Mouse (Mus musculus): ENCODE data around the gene Olfr56. TPM values are rescaled to one million over a fixed set of nuclear protein-coding genes. Genes with fewer than 3 reads are reported as not detected.

Gene Olfr56
- polyA plus RNA-seq, 1 experiment from 2014 or later: not detected

- H3K9ac ChIP-seq: no peak overlapping the region
- H3K4me3 ChIP-seq: no peak overlapping the region
- H3K4me2 ChIP-seq: no peak overlapping the region
- no peaks in the 10 kb centered on the region for H3K36me3 ChIP-seq (replicated peaks)
- no peak for ATAC-seq (replicated peaks)
- WGBS: 89% methylated on average over 5 of the region's 5 CpGs
- no peaks in the 10 kb centered on the region for H3K4me1 ChIP-seq
- no peak overlapping the region for H3K27ac ChIP-seq
- no peaks in the 10 kb centered on the region for H3K27me3 ChIP-seq (replicated peaks)
- no peaks in the 10 kb centered on the region for H3K9me3 ChIP-seq
Observed at GRCm38 (mm10) chr11:49088990-49089652, 110.4 kb downstream of the Olfr56 start.

GRCm38 (mm10) chr11:49089735-49090507 lies 111.2 kb downstream of the Olfr56 start:
- H3K36me3 ChIP-seq (replicated peaks): no peaks in the 10 kb centered on the region
- H3K9me3 ChIP-seq: no peaks in the 10 kb centered on the region
- H3K27me3 ChIP-seq (replicated peaks): no peaks in the 10 kb centered on the region
- no peak overlapping the region for H3K27ac ChIP-seq
- no peak overlapping the region for H3K4me3 ChIP-seq
- no peak for ATAC-seq (replicated peaks)
- H3K9ac ChIP-seq: no peak overlapping the region
- WGBS: 77% methylated on average over 3 of the region's 3 CpGs
- no peak overlapping the region for H3K4me2 ChIP-seq
- H3K4me1 ChIP-seq: no peaks in the 10 kb centered on the region

- H3K27ac ChIP-seq: no peak overlapping the region
- H3K9me3 ChIP-seq: no peaks in the 10 kb centered on the region
- no peak for ATAC-seq (replicated peaks)
- no peak overlapping the region for H3K4me3 ChIP-seq
- no peaks in the 10 kb centered on the region for H3K4me1 ChIP-seq
- H3K4me2 ChIP-seq: no peak overlapping the region
- H3K36me3 ChIP-seq (replicated peaks): no peaks in the 10 kb centered on the region
- no peaks in the 10 kb centered on the region for H3K27me3 ChIP-seq (replicated peaks)
- H3K9ac ChIP-seq: no peak overlapping the region
- 92% methylated on average over 5 of the region's 5 CpGs for WGBS
Observed at GRCm38 (mm10) chr11:49090551-49090950, 111.9 kb downstream of the Olfr56 start.

- Histone ChIP-seq H3K4me3 (no peak overlapping the region), H3K4me2 (no peak overlapping the region), H3K36me3 (replicated peaks) (no peaks in the 10 kb centered on the region), H3K27ac (no peak overlapping the region), H3K27me3 (replicated peaks) (no peaks in the 10 kb centered on the region), H3K4me1 (no peaks in the 10 kb centered on the region), H3K9me3 (no peaks in the 10 kb centered on the region), H3K9ac (no peak overlapping the region)
- ATAC-seq (replicated peaks): no peak
- WGBS: 73% methylated on average over 4 of the region's 4 CpGs
Observed at GRCm38 (mm10) chr11:49091171-49091570, 112.5 kb downstream of the Olfr56 start.

GRCm38 (mm10) chr11:49092053-49092586 lies 113.4 kb downstream of the Olfr56 start:
- Histone ChIP-seq H3K4me1 (no peaks in the 10 kb centered on the region), H3K9ac (no peak overlapping the region), H3K36me3 (replicated peaks) (no peaks in the 10 kb centered on the region), H3K4me2 (no peak overlapping the region), H3K27ac (no peak overlapping the region), H3K27me3 (replicated peaks) (no peaks in the 10 kb centered on the region), H3K9me3 (no peaks in the 10 kb centered on the region), H3K4me3 (no peak overlapping the region)
- no peak for ATAC-seq (replicated peaks)
- 95% methylated on average over 1 of the region's 1 CpGs for WGBS

GRCm38 (mm10) chr11:49092786-49093185 lies 114.1 kb downstream of the Olfr56 start:
- no peak overlapping the region for H3K4me3 ChIP-seq
- no peaks in the 10 kb centered on the region for H3K4me1 ChIP-seq
- WGBS: 90% methylated on average over 2 of the region's 2 CpGs
- no peaks in the 10 kb centered on the region for H3K27me3 ChIP-seq (replicated peaks)
- no peaks in the 10 kb centered on the region for H3K9me3 ChIP-seq
- no peaks in the 10 kb centered on the region for H3K36me3 ChIP-seq (replicated peaks)
- ATAC-seq (replicated peaks): no peak
- H3K9ac ChIP-seq: no peak overlapping the region
- no peak overlapping the region for H3K4me2 ChIP-seq
- H3K27ac ChIP-seq: no peak overlapping the region

- H3K4me3 ChIP-seq: no peak overlapping the region
- no peaks in the 10 kb centered on the region for H3K27me3 ChIP-seq (replicated peaks)
- H3K27ac ChIP-seq: no peak overlapping the region
- H3K9ac ChIP-seq: no peak overlapping the region
- no peaks in the 10 kb centered on the region for H3K9me3 ChIP-seq
- H3K36me3 ChIP-seq (replicated peaks): no peaks in the 10 kb centered on the region
- no peak overlapping the region for H3K4me2 ChIP-seq
- ATAC-seq (replicated peaks): no peak
- H3K4me1 ChIP-seq: no peaks in the 10 kb centered on the region
- 92% methylated on average over 6 of the region's 6 CpGs for WGBS
Observed at GRCm38 (mm10) chr11:49093861-49094660, 115.4 kb downstream of the Olfr56 start.

- H3K9me3 ChIP-seq: no peaks in the 10 kb centered on the region
- H3K27ac ChIP-seq: no peak overlapping the region
- no peak overlapping the region for H3K4me3 ChIP-seq
- H3K4me2 ChIP-seq: no peak overlapping the region
- WGBS: 75% methylated on average over 4 of the region's 4 CpGs
- no peaks in the 10 kb centered on the region for H3K27me3 ChIP-seq (replicated peaks)
- no peaks in the 10 kb centered on the region for H3K36me3 ChIP-seq (replicated peaks)
- H3K4me1 ChIP-seq: no peaks in the 10 kb centered on the region
- no peak for ATAC-seq (replicated peaks)
- H3K9ac ChIP-seq: no peak overlapping the region
Observed at GRCm38 (mm10) chr11:49095367-49095766, 116.7 kb downstream of the Olfr56 start.

GRCm38 (mm10) chr11:49100409-49100808 lies 121.7 kb downstream of the Olfr56 start:
- no peak overlapping the region for H3K4me2 ChIP-seq
- no peaks in the 10 kb centered on the region for H3K36me3 ChIP-seq (replicated peaks)
- H3K27ac ChIP-seq: no peak overlapping the region
- H3K27me3 ChIP-seq (replicated peaks): no peaks in the 10 kb centered on the region
- no peaks in the 10 kb centered on the region for H3K9me3 ChIP-seq
- H3K9ac ChIP-seq: no peak overlapping the region
- ATAC-seq (replicated peaks): no peak
- no peaks in the 10 kb centered on the region for H3K4me1 ChIP-seq
- 88% methylated on average over 3 of the region's 3 CpGs for WGBS
- no peak overlapping the region for H3K4me3 ChIP-seq

- no peak for ATAC-seq (replicated peaks)
- 58% methylated on average over 5 of the region's 5 CpGs for WGBS
- no peak overlapping the region for H3K4me2 ChIP-seq
Observed at GRCm38 (mm10) chr11:49101500-49101899, 122.8 kb downstream of the Olfr56 start.

GRCm38 (mm10) chr11:49103047-49103693 lies 124.5 kb downstream of the Olfr56 start:
- Histone ChIP-seq H3K4me1 (no peaks in the 10 kb centered on the region), H3K36me3 (replicated peaks) (no peaks in the 10 kb centered on the region), H3K27ac (no peak overlapping the region), H3K9ac (no peak overlapping the region), H3K4me2 (no peak overlapping the region), H3K27me3 (replicated peaks) (no peaks in the 10 kb centered on the region), H3K9me3 (no peaks in the 10 kb centered on the region), H3K4me3 (no peak overlapping the region)
- peak; percentile 84 for ATAC-seq (replicated peaks)
- 13% methylated on average over 8 of the region's 8 CpGs for WGBS

More at GRCm38 (mm10) chr11:49101500-49101899, 122.8 kb downstream of the Olfr56 start:
- Histone ChIP-seq H3K36me3 (replicated peaks) (no peaks in the 10 kb centered on the region), H3K9ac (no peak overlapping the region), H3K9me3 (no peaks in the 10 kb centered on the region), H3K4me3 (no peak overlapping the region), H3K27me3 (replicated peaks) (no peaks in the 10 kb centered on the region), H3K27ac (no peak overlapping the region), H3K4me1 (no peaks in the 10 kb centered on the region)

- WGBS: 68% methylated on average over 1 of the region's 1 CpGs
Observed at GRCm38 (mm10) chr11:49105752-49106151, 127.1 kb downstream of the Olfr56 start.

More at GRCm38 (mm10) chr11:49105752-49106151, 127.1 kb downstream of the Olfr56 start:
- Histone ChIP-seq H3K9ac (no peak overlapping the region), H3K9me3 (no peaks in the 10 kb centered on the region), H3K36me3 (replicated peaks) (no peaks in the 10 kb centered on the region), H3K4me2 (no peak overlapping the region), H3K4me3 (no peak overlapping the region), H3K27me3 (replicated peaks) (no peaks in the 10 kb centered on the region), H3K27ac (no peak overlapping the region), H3K4me1 (no peaks in the 10 kb centered on the region)
- no peak for ATAC-seq (replicated peaks)
